Mouse (Mus musculus): ENCODE data around the gene Pak1ip1.

Pak1ip1 gene

DNA sequence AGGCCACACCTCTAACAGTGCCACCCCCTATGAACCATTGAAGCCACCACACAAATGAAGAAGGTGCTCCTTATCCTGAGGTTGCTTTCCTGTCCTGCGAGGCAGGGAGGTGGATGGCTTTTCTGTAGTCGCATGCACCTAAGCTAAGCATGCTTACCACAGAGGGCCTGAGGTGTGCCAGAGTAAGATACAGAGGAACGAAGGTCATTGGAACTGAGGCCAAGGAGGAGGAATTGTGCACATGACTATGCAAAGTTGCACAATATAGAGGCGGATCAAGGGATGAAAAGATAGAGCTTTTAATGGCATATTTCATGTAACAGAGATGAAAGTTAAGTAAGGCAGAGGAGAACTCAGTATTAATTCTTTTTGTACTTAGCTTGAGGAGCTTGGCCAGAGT, 5.4 kb downstream of the Pak1ip1 start:
- WGBS = 93% methylated on average over 4 of the region's 4 CpGs

DNA sequence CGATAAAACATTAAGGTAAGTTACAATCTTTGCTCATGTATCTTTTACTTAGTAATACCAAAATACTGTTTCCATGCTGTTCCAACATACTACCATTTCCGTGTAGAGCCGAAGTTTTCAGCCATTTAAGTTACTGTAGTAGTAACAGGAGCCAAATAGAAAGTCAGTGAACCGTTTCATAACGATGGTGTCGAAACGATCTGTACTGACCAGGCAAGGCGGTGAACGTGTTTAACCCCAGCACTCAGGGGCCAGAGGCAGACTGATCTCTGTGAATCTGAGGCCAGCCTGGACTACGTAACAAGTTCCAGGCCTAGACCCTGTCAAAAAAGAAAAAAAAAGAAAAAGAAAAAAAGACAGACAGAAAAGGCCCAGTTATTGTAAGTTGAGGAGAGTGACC, 7.4 kb downstream of the Pak1ip1 start:
- WGBS = 91% methylated on average over 10 of the region's 10 CpGs

DNA sequence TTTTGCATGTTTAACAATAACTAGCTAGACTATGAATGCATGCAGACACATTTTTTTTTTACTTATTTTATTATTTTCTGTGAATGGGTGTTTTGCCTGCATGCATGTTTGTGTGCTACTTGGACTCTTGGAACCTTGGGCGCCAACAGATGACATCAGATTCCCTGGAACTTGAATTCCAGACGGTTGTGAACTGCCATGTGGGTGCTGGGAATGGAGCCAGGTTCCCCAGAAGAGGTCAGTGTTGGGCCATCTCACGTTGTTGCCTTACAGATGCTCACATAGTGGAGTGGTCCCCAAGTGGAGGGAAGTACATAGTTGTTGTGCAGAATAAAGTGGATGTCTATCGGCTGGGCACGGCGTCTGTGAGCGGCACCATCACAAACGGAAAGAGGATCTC, 8.1 kb downstream of the Pak1ip1 start:
- WGBS = 75% methylated on average over 8 of the region's 8 CpGs

DNA sequence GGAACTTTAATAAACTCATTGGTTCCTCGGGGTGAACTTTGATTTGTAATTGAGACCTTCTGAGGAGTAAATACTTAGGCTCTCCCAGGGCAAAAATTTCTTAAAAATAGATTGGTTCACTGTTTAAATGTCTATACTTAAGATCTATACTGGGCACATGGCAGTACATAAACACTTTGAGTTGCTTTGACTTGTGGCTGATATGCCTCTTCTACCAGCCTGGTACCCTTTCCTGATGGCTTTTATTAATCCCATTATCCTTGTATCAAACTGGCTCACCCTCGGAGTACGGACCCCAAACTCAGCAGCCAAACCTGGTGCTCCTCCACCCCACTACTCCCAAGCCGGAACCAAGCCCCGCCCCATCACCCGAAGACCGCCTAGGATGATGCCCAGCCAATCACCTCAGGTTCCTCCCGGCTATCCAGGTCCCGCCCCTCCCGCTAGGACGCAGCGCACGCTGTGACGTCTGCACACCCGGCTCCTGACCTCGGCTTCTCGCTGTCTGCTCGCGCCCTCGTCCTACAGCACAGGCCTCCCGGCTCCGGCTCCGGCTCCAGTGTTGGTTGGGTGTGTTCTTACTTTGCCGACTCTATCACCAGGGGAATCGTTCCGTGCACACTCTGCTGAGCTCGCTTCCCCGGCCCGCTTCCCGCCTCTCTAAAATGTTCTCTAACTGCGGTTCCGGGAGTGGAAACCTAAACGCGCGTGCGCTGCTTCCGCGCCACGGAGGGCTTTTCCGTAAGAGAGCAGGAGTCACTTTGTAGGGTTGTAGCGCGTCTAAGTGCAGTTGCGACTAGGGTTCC, 15.2 kb downstream of the Pak1ip1 start, which contains the start of gene Tmem14c:
Gene Tmem14c, plus strand, starts transcription at position 464 of the 806 bp plus-strand sequence.
- under 1% methylated on average over 43 of the region's 43 CpGs for WGBS

DNA sequence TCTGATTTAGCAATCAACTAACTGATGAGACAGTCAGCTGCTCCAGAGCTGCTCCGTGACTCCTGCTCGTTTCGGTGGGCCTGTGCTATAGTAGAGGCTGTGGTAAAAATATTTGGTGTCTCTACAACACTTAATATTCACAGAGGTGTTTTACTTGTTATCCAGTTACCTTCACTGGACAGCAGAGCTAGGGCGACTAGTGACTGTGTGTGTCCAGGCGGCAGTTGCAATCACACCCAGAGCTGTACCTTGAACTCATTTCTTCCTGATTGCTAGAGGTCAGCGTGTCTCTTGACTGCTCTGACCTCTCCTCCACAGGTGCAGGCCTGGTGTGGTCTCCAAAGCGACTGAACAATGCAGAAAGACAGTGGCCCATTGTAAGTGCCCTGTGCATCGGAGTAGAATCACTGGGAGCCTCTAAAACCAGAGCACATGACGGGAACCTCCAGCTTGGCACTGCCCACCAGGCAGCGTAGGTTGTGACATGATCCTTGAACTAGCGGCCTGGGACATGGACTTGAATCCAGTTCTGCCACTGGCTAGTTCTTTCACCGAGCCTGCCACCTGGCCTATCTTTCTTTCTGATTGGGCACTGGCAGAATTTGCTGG, 16.1 kb downstream of the Pak1ip1 start:
- 27% methylated on average over 12 of the region's 12 CpGs for WGBS

DNA sequence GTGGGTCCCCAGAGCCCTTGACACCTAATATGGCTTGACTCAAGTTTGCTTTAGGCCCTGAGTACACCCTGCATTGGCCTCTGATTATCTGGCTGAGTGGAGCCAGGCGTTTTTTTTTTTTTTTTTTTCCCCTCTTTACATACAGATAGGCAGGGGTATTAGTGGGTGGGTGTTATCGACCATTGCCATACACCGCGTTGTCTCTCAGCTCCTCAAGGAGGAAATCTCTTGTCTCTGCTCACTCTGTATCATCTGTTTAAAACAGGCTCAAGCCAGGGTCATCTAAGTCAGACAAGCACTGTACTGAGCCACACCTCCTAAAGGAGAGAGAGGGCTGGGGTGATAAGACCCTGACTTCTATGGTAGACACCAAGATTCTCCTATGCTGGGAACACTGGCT, 17.0 kb downstream of the Pak1ip1 start:
- 83% methylated on average over 4 of the region's 4 CpGs for WGBS

DNA sequence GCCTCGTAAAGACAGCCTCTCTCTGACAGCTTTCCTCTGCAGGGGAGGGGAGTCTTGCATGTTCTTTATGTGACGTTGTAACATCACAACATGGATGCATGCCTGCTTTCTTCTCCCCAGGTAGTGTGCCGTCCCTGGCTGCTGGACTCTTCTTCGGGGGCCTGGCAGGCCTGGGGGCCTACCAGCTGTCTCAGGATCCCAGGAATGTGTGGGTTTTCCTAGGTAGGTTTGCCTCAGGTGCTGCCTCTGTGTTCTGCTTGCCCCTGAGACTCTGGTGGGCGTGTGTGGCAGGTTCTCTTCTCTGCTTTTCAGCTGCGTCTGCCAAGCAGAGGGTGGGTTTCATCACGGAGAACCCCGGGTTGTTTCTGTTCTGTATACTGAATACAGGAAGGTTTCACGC, 17.4 kb downstream of the Pak1ip1 start:
- WGBS = 91% methylated on average over 9 of the region's 9 CpGs

DNA sequence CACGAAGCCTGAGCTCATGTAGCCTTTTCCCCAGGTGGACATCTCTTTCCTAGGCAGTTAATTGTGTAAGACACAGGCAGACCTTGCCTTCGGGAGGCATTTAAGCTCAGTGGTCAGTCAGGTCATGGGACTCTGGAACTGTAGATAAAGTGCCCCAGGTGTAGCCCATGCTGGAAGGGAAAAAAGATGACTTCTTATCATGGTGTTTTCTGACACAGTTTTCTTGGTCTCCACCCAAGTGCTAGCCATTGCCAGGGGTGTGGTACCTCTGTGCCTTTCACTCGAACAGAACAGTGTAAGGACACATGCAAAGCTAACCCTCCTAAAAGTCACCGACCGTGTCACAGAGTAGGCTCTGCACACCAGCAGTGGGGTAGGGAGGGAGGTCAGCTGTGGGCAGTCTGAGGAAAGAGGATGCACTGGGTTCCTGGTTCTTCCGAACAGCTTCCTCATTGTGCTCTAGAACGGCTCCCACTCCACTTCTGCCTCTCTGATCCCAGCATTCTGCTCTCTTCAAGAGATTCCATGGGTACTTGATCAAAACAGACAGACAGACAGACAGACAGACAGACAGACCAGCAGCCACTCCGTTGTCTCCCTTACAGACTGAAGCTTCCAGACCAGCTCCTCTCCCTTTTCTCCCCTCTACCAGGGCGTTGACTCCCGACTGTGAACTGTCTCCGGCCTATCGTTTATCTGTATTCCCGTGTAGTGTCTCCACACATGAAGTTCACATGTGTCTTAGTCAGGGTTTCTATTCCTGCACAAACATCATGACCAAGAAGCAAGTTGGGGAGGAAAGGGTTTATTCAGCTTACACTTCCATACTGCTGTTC, 18.2 kb downstream of the Pak1ip1 start:
- 88% methylated on average over 13 of the region's 13 CpGs for WGBS

DNA sequence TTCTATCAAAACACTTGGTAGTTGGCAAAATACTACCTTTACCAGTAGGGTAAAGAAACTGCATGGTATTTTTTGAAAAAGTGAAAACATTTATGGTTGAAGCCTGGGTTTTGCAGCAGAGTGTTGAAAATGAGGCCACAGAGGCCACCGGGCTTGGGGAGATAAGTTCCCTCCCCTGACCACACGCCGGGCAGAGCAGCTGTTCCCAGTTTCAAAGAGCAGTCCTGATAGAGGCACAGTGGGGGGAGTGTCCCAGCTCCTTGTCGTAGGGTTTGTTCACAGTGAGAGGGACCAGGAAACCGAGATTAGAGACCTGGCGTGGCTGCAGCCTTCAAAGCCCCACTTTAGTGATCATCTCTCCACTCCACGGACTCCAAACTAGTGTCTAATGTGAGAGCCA, 19.7 kb downstream of the Pak1ip1 start:
- 87% methylated on average over 7 of the region's 7 CpGs for WGBS

DNA sequence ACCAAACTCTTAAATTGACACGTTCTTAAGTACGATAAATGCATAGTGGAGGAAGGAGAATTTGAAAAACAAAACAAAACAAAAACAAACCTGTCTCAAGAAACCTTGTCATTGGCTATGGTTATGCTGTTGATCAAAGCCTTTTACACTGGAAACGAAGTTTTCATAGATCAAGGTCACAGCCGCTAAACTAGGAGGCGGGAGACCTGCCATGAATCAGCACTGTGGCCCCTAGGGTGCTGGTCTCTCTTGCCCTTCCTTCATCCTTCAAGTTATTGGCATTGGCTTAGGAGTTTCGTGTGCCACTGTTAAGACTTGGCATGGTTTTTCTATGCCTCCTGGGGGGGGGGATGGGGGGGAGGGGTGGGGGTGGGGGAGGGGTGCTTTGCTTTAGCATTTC, 20.8 kb downstream of the Pak1ip1 start:
- WGBS = 86% methylated on average over 6 of the region's 6 CpGs

DNA sequence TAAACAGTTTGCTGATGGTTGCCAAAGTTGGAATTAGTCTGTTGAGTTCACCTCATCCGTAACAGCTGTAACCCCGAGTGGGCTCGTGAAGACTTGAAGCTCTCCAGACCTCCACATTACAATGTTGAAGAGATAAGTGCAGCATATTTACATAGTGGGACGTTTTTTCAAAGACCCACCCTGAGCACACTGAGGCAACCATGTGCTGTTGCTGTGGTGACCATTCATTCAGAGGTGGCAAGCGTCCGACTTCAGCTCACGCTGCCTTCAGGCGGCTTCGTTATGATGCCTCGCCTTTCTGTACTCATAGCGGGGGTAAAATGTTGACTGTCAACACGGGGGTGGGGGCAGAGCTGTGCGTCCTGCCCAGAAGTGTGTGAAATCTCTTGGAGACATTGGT, 21.3 kb downstream of the Pak1ip1 start:
- WGBS = 67% methylated on average over 13 of the region's 13 CpGs

DNA sequence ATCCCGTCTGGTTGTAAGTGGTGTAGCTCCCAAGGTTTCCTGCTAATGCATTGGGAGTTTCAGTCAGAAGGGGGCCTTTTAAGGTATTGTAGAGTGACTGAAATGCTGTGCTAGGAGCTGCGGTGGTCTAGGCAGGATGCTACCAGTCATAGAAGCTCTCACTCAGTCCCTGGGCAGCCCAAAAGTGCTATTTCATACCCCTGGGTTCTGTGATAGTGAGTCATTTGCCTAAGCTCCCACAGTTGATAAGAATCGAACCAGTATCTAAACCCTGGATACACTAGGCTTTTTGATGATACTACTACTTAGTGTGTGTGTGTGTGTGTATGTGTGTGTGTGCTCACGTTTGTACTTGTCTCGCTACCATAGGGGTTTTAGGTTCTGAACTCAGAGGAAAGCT, 29.3 kb downstream of the Pak1ip1 start:
- 85% methylated on average over 5 of the region's 5 CpGs for WGBS

DNA sequence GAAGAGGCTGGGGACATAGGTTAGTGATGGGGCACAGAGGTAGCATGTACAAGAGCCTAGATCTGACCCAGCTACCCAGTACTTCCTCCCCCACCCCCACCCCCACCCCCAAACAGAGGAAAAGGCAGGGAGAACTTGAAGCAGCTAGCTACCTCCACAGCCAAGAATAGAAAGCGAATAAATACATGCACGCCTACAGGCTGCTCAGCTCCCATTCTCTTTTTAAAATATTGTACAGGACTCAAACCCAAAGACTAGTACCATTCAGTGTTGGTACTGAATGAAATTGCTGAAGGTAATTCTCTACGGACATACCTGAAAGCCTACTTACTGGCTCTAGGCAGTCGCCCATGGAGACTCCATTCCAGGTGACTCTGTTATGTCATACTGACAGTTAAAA, 41.7 kb downstream of the Pak1ip1 start:
- 71% methylated on average over 4 of the region's 4 CpGs for WGBS

DNA sequence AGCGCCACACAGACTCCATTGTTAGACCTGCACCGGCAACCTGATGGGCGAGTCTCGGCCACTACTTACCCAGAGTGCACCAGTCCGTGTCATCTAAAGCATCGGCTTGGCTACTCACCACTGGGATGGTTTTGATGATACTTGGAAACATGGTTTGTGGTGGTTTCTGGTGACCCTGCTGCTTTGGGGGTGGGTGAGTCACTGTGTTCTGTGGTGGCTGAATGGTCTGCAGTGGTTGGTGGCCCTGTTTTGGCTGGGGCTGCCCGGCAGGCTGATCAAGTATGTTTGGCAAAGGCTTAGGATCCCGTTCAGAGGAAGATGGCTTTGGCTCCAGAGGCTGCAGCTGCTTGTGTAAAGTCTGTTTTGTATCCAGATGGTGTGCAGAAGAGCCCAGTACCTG, 45.1 kb downstream of the Pak1ip1 start:
- 92% methylated on average over 8 of the region's 8 CpGs for WGBS

DNA sequence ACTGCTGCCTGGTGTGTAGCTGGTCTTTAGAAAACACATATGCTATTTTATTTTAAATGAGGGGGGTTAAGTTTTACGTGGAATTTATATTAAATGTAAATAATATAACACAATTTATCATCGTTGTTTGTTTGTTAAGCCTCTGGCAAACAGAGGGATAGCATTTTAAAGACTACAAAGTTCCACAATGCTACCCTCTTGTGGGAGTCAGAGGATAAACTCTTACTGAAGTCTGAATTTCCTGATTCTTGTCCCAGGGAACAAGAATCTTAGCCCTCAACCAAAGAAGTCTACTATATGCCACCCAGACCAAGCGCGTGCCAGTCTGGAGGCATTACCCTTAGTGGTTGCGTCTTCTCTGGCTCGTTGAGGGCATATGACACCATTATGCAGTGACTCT, 46.5 kb downstream of the Pak1ip1 start:
- 79% methylated on average over 6 of the region's 6 CpGs for WGBS

DNA sequence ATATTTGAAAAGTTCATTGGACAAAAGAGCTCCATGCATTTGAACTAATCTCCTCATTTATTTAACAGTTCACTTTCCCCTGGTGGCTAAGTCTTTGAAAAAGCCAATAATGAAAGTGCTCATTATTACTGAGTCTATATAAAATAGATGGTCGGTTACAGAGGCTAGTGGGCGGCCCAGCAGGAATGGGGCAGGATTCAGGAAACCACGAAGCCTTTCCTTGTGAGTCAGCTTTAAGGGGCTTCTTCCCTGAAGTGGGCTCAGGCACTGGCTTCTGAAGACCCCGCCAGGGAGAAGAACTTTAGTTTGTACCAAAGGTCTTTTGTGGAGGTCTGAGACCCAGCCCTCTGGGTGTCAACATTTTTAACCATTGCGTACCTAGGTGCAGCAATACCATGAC, 51.1 kb downstream of the Pak1ip1 start:
- 58% methylated on average over 5 of the region's 5 CpGs for WGBS
